29 mouse cellular contexts compared by ENCODE assay signal in genomic region chr1:14626685-14627084, GRCm38 (mm10).
DNase-seq lines count a peak whose midpoint lies in the region; ATAC-seq and TF ChIP-seq lines count a peak whose summit lies in the region.
"Had no signal": no experiment of that assay in that cellular context is flagged by ENCODE, and none has a peak within 500 bp of the region (broad histone marks: within the 10 kb centered on the region; RNA-seq: fewer than 3 reads in every experiment).

No protein-coding gene starts in this region.

- no peak for TF ChIP-seq CTCF in forebrain, postnatal 0 days (IDR thresholded peaks at IDR 0.05; ENCODE audit: low read depth)
- no peak for TF ChIP-seq CTCF in midbrain, postnatal 0 days (IDR thresholded peaks at IDR 0.05)
- no peak for TF ChIP-seq CTCF in brain, embryonic 14.5 days (IDR thresholded peaks at IDR 0.05; ENCODE audit: borderline replicate concordance, extremely low read depth, insufficient read depth, insufficient read length)

- no peak for TF ChIP-seq POLR2A in brain, embryonic 14.5 days (IDR thresholded peaks at IDR 0.05; ENCODE audit: borderline replicate concordance, extremely low read depth, insufficient read depth, insufficient read length, poor library complexity, severe bottlenecking)

- no peaks in the 10 kb centered on the region for H3K4me1 ChIP-seq in forebrain, embryonic 13.5 days
- H3K4me1 ChIP-seq in forebrain, postnatal 0 days (ENCODE audit: insufficient read depth), result no peaks in the 10 kb centered on the region
- H3K4me1 ChIP-seq in hindbrain, embryonic 11.5 days (replicated peaks; ENCODE audit: control insufficient read depth, insufficient read depth, low read length), result no peaks in the 10 kb centered on the region
- H3K4me1 ChIP-seq in hindbrain, embryonic 13.5 days (replicated peaks), result no peaks in the 10 kb centered on the region
- no peaks in the 10 kb centered on the region for H3K4me1 ChIP-seq in midbrain, embryonic 11.5 days (ENCODE audit: control insufficient read depth, insufficient read depth, low read length)
- no peaks in the 10 kb centered on the region for H3K4me1 ChIP-seq in midbrain, postnatal 0 days (ENCODE audit: insufficient read depth, low read length)
- H3K4me1 ChIP-seq: forebrain, embryonic 10.5 days; heart, embryonic 10.5 days; heart, embryonic 13.5 days; hindbrain, embryonic 12.5 days; intestine, embryonic 15.5 days had no signal

- no peak for DNase-seq in forebrain, postnatal 0 days
- no peak for DNase-seq in hindbrain, embryonic 11.5 days (ENCODE audit: low spot score)
- DNase-seq in midbrain, embryonic 11.5 days (ENCODE audit: low spot score, missing footprints), result no peak
- DNase-seq in midbrain, postnatal 0 days (ENCODE audit: low spot score), result no peak
- DNase-seq in brain, embryonic 14.5 days (ENCODE audit: low read depth), result peak; percentile 42
- DNase-seq: adrenal gland, postnatal 10 days; adrenal gland, postnatal 36 days; B cell, adult 2 months; cerebellum, adult 11 months; cerebellum, adult 2 months; cerebellum, adult 9-11 months; cerebellum, postnatal 25 days; gastrocnemius, postnatal 10 days; gastrocnemius, postnatal 36 days; heart, adult 2 months; heart, postnatal 14 days; heart, postnatal 4 days had no signal

- ATAC-seq in forebrain, embryonic 13.5 days, result peak; percentile 51; the same call in 1 of the 2 replicates
- ATAC-seq in forebrain, postnatal 0 days, result no peak
- peak; percentile 27; the same call in 1 of the 2 replicates for ATAC-seq in hindbrain, embryonic 11.5 days (ENCODE audit: low FRiP score)
- ATAC-seq in hindbrain, embryonic 13.5 days (ENCODE audit: low FRiP score), result no peak
- ATAC-seq in midbrain, embryonic 11.5 days (ENCODE audit: low FRiP score), result peak; percentile 46; the same call in 1 of the 2 replicates
- ATAC-seq in midbrain, postnatal 0 days (ENCODE audit: low FRiP score), result no peak
- ATAC-seq: hindbrain, embryonic 16.5 days; intestine, embryonic 15.5 days; Patski had no signal

- H3K9ac ChIP-seq in forebrain, embryonic 13.5 days, result no peak overlapping the region
- H3K9ac ChIP-seq in forebrain, postnatal 0 days, result no peak overlapping the region
- H3K9ac ChIP-seq in hindbrain, embryonic 11.5 days (ENCODE audit: low read depth, low read length), result no peak overlapping the region
- no peak overlapping the region for H3K9ac ChIP-seq in hindbrain, embryonic 13.5 days
- no peak overlapping the region for H3K9ac ChIP-seq in midbrain, embryonic 11.5 days (ENCODE audit: low read length)
- H3K9ac ChIP-seq in midbrain, postnatal 0 days (replicated peaks; ENCODE audit: low read length, poor library complexity, severe bottlenecking), result no peak overlapping the region
- H3K9ac ChIP-seq: embryonic facial prominence, embryonic 13.5 days; heart, embryonic 13.5 days; hindbrain, embryonic 12.5 days; intestine, embryonic 15.5 days had no signal

- H3K4me3 ChIP-seq in forebrain, embryonic 13.5 days, result no peak overlapping the region
- no peak overlapping the region for H3K4me3 ChIP-seq in forebrain, postnatal 0 days (ENCODE audit: low read depth, low read length)
- H3K4me3 ChIP-seq in hindbrain, embryonic 11.5 days (ENCODE audit: low read depth, low read length), result no peak overlapping the region
- H3K4me3 ChIP-seq in hindbrain, embryonic 13.5 days, result no peak overlapping the region
- no peak overlapping the region for H3K4me3 ChIP-seq in midbrain, embryonic 11.5 days (ENCODE audit: low read depth, low read length)
- H3K4me3 ChIP-seq in midbrain, postnatal 0 days (ENCODE audit: low read depth, low read length), result no peak overlapping the region
- H3K4me3 ChIP-seq: embryonic facial prominence, embryonic 13.5 days; forebrain, embryonic 10.5 days; heart, adult 2 months; heart, embryonic 10.5 days; heart, embryonic 13.5 days; hindbrain, embryonic 12.5 days; intestine, embryonic 15.5 days had no signal

- WGBS in forebrain, embryonic 13.5 days, result 62% methylated on average over 4 of the region's 4 CpGs
- WGBS in forebrain, postnatal 0 days, result 55% methylated on average over 4 of the region's 4 CpGs
- WGBS in hindbrain, embryonic 11.5 days, result 74% methylated on average over 4 of the region's 4 CpGs
- 57% methylated on average over 4 of the region's 4 CpGs for WGBS in hindbrain, embryonic 13.5 days
- 74% methylated on average over 4 of the region's 4 CpGs for WGBS in midbrain, embryonic 11.5 days
- WGBS in midbrain, postnatal 0 days, result 58% methylated on average over 4 of the region's 4 CpGs

- no peak overlapping the region for H3K27ac ChIP-seq in forebrain, embryonic 13.5 days
- no peak overlapping the region for H3K27ac ChIP-seq in forebrain, postnatal 0 days (ENCODE audit: low read depth, low read length)
- no peak overlapping the region for H3K27ac ChIP-seq in hindbrain, embryonic 11.5 days (ENCODE audit: low read depth, low read length)
- no peak overlapping the region for H3K27ac ChIP-seq in hindbrain, embryonic 13.5 days
- H3K27ac ChIP-seq in midbrain, embryonic 11.5 days (ENCODE audit: low read depth, low read length), result no peak overlapping the region
- H3K27ac ChIP-seq in midbrain, postnatal 0 days (ENCODE audit: low read depth, low read length), result no peak overlapping the region
- H3K27ac ChIP-seq: embryonic facial prominence, embryonic 13.5 days; forebrain, embryonic 10.5 days; heart, adult 2 months; heart, embryonic 10.5 days; heart, embryonic 13.5 days; hindbrain, embryonic 12.5 days; intestine, embryonic 15.5 days had no signal

- no peaks in the 10 kb centered on the region for H3K27me3 ChIP-seq in forebrain, embryonic 13.5 days
- no peaks in the 10 kb centered on the region for H3K27me3 ChIP-seq in forebrain, postnatal 0 days (ENCODE audit: insufficient read depth, low read length)
- no peaks in the 10 kb centered on the region for H3K27me3 ChIP-seq in hindbrain, embryonic 11.5 days (ENCODE audit: control insufficient read depth, insufficient read depth, low read length)
- no peaks in the 10 kb centered on the region for H3K27me3 ChIP-seq in hindbrain, embryonic 13.5 days
- H3K27me3 ChIP-seq in midbrain, embryonic 11.5 days (ENCODE audit: control insufficient read depth, insufficient read depth, low read length), result no peaks in the 10 kb centered on the region
- H3K27me3 ChIP-seq in midbrain, postnatal 0 days (ENCODE audit: insufficient read depth, low read length), result no peaks in the 10 kb centered on the region
- H3K27me3 ChIP-seq: CH12.LX; embryonic facial prominence, embryonic 13.5 days; heart, embryonic 13.5 days; hindbrain, embryonic 12.5 days; intestine, embryonic 15.5 days; Patski had no signal

- H3K36me3 ChIP-seq in forebrain, embryonic 13.5 days (ENCODE audit: poor library complexity, severe bottlenecking), result no peaks in the 10 kb centered on the region
- no peaks in the 10 kb centered on the region for H3K36me3 ChIP-seq in forebrain, postnatal 0 days (ENCODE audit: insufficient read depth)
- no peaks in the 10 kb centered on the region for H3K36me3 ChIP-seq in hindbrain, embryonic 11.5 days (ENCODE audit: control insufficient read depth, insufficient read depth, low read length)
- H3K36me3 ChIP-seq in hindbrain, embryonic 13.5 days, result no peaks in the 10 kb centered on the region
- no peaks in the 10 kb centered on the region for H3K36me3 ChIP-seq in midbrain, embryonic 11.5 days (ENCODE audit: control insufficient read depth, insufficient read depth, low read length)
- no peaks in the 10 kb centered on the region for H3K36me3 ChIP-seq in midbrain, postnatal 0 days (ENCODE audit: insufficient read depth, low read length)
- H3K36me3 ChIP-seq: embryonic facial prominence, embryonic 13.5 days; forebrain, embryonic 10.5 days; G1E; heart, embryonic 10.5 days; heart, embryonic 13.5 days; hindbrain, embryonic 12.5 days; intestine, embryonic 15.5 days had no signal

- no peak overlapping the region for H3K4me2 ChIP-seq in forebrain, embryonic 13.5 days
- H3K4me2 ChIP-seq in forebrain, postnatal 0 days (ENCODE audit: low read depth), result no peak overlapping the region
- no peak overlapping the region for H3K4me2 ChIP-seq in hindbrain, embryonic 11.5 days (replicated peaks; ENCODE audit: low read depth, low read length)
- H3K4me2 ChIP-seq in hindbrain, embryonic 13.5 days, result no peak overlapping the region
- H3K4me2 ChIP-seq in midbrain, embryonic 11.5 days, result no peak overlapping the region
- H3K4me2 ChIP-seq in midbrain, postnatal 0 days (ENCODE audit: low read depth, low read length, poor library complexity, severe bottlenecking), result no peak overlapping the region
- H3K4me2 ChIP-seq: embryonic facial prominence, embryonic 13.5 days; heart, embryonic 13.5 days; hindbrain, embryonic 12.5 days; intestine, embryonic 15.5 days had no signal

- no peaks in the 10 kb centered on the region for H3K9me3 ChIP-seq in forebrain, embryonic 13.5 days (replicated peaks)
- H3K9me3 ChIP-seq in forebrain, postnatal 0 days (ENCODE audit: low read length), result no peaks in the 10 kb centered on the region
- no peaks in the 10 kb centered on the region for H3K9me3 ChIP-seq in hindbrain, embryonic 11.5 days (ENCODE audit: control insufficient read depth, low read length)
- no peaks in the 10 kb centered on the region for H3K9me3 ChIP-seq in hindbrain, embryonic 13.5 days
- no peaks in the 10 kb centered on the region for H3K9me3 ChIP-seq in midbrain, embryonic 11.5 days (ENCODE audit: control insufficient read depth, low read length)
- no peaks in the 10 kb centered on the region for H3K9me3 ChIP-seq in midbrain, postnatal 0 days (ENCODE audit: low read length)
- H3K9me3 ChIP-seq: embryonic facial prominence, embryonic 13.5 days; forebrain, embryonic 10.5 days; G1E; heart, embryonic 10.5 days; heart, embryonic 13.5 days; hindbrain, embryonic 12.5 days; intestine, embryonic 15.5 days had no signal

Comparison
In these comparisons a context has a peak if more than half of its experiments do, and no peak if none do; other contexts are left out.
1. ATAC-seq: peak in forebrain, embryonic 13.5 days (single experiment), hindbrain, embryonic 11.5 days (single experiment) and midbrain, embryonic 11.5 days (single experiment); none in forebrain, postnatal 0 days (single experiment), hindbrain, embryonic 13.5 days (single experiment) and midbrain, postnatal 0 days (single experiment).